Mouse (Mus musculus) common myeloid progenitor, adult 5-6 weeks (primary cell): ENCODE measurements around the gene Thsd1. TPM values are rescaled to one million over a fixed set of nuclear protein-coding genes. Genes with fewer than 3 reads are reported as not detected.

Experiments
- ATAC-seq: replicated peaks from 2 replicates; pipeline ENCODE4 v1.8.0; 2016; ENCODE audit warnings: low read depth, mild to moderate bottlenecking, moderate TSS enrichment, inconsistent platforms; ENCODE audit not compliant: poor library complexity, severe bottlenecking
- total RNA-seq: library from RNA; stranded (forward); fragments of 200-1000, 187-1606 nt; gene quantifications from 2 replicates; pipeline ENCODE4 v1.2.3, GENCODE M21; 2017

Gene Thsd1
- total RNA-seq, 1 experiment from 2014 or later = 4.9 TPM

GRCm38 (mm10) chr8:22262267-22262666 lies 35.2 kb downstream of the Thsd1 start:
- ATAC-seq = peak; percentile 52

- ATAC-seq = no peak
Measured at GRCm38 (mm10) chr8:22264292-22264691, 37.2 kb downstream of the Thsd1 start.

- no peak for ATAC-seq
Measured at GRCm38 (mm10) chr8:22264787-22265186, 37.7 kb downstream of the Thsd1 start.

- ATAC-seq = no peak
Measured at GRCm38 (mm10) chr8:22265194-22265593, 38.1 kb downstream of the Thsd1 start.

GRCm38 (mm10) chr8:22266809-22267208 lies 39.7 kb downstream of the Thsd1 start:
- no peak for ATAC-seq

- no peak for ATAC-seq
Measured at GRCm38 (mm10) chr8:22273142-22273541, 46.0 kb downstream of the Thsd1 start.

- no peak for ATAC-seq
Measured at GRCm38 (mm10) chr8:22274641-22275040, 47.5 kb downstream of the Thsd1 start.

GRCm38 (mm10) chr8:22282999-22283491 lies 55.9 kb downstream of the Thsd1 start, which contains the start of gene Tpte:
TSS of gene Tpte (plus strand) at chr8:22283441.
- no peak for ATAC-seq

GRCm38 (mm10) chr8:22302326-22302725 lies 75.2 kb downstream of the Thsd1 start:
- no peak for ATAC-seq

- peak; percentile 65 for ATAC-seq
Measured at GRCm38 (mm10) chr8:22302896-22303306, 75.8 kb downstream of the Thsd1 start.

- ATAC-seq = peak; percentile 62; the same call in 1 of the 2 replicates
Measured at GRCm38 (mm10) chr8:22304045-22304444, 76.9 kb downstream of the Thsd1 start.

GRCm38 (mm10) chr8:22306999-22307398 lies 79.9 kb downstream of the Thsd1 start:
- ATAC-seq = no peak

Other genes with a start within 250 kb of the Thsd1 start
- gene Atp7b, start 167.0 kb upstream of the Thsd1 start, total RNA-seq = 6.8 and 10.3 TPM in 2 replicates
- 10.0 and 14.1 TPM in 2 replicates for gene Alg11, start 166.6 kb upstream of the Thsd1 start, total RNA-seq
- gene Nek5, start 102.3 kb upstream of the Thsd1 start, total RNA-seq = not detected in 2 replicates
- 2.8 and 5.7 TPM in 2 replicates for gene Nek3, start 60.9 kb upstream of the Thsd1 start, total RNA-seq
- 52.3 and 54.7 TPM in 2 replicates for gene Ckap2, start 41.5 kb upstream of the Thsd1 start, total RNA-seq
- 39.9 and 43.4 TPM in 2 replicates for gene Vps36, start 34.5 kb upstream of the Thsd1 start, total RNA-seq
- gene Tpte, start 56.1 kb downstream of the Thsd1 start, total RNA-seq = not detected in 2 replicates
- 13.4 and 15.1 TPM in 2 replicates for gene Slc25a15, start 171.3 kb downstream of the Thsd1 start, total RNA-seq
- gene Mrps31, start 184.0 kb downstream of the Thsd1 start, total RNA-seq = 29.7 and 39.8 TPM in 2 replicates